Mouse (Mus musculus) midbrain, embryonic 10.5 days (tissue): ENCODE data around the gene Anapc11. TPM values are rescaled to one million over a fixed set of nuclear protein-coding genes. Genes with fewer than 3 reads are reported as not detected.

ENCODE experiments used
- DNase-seq: peaks from one replicate; pipeline ENCODE4 v3.0.0-alpha.2; 2017; ENCODE audit warnings: low spot score
- H3K27ac ChIP-seq: fragments of 300-500 bp; sonication (generic); replicated peaks from 2 replicates; pipeline ENCODE4 v1.5.1; 2016; ENCODE audit warnings: mild to moderate bottlenecking
- H3K27me3 ChIP-seq: fragments of 300-500 bp; sonication (generic); 2 replicates; pipeline ENCODE4 v1.6.1; 2016; ENCODE audit warnings: low read depth, mild to moderate bottlenecking; ENCODE audit not compliant: poor library complexity, severe bottlenecking
- H3K36me3 ChIP-seq: fragments of 300-500 bp; sonication (generic); 2 replicates; pipeline ENCODE4 v1.6.1; 2016; ENCODE audit warnings: mild to moderate bottlenecking, moderate library complexity
- H3K4me1 ChIP-seq: fragments of 300-500 bp; sonication (generic); 2 replicates; pipeline ENCODE4 v1.6.1; 2016
- H3K4me3 ChIP-seq: fragments of 300-500 bp; sonication (generic); 2 replicates; pipeline ENCODE4 v1.5.1; 2016; ENCODE audit warnings: mild to moderate bottlenecking, moderate library complexity
- H3K9me3 ChIP-seq: fragments of 300-500 bp; sonication (generic); replicated peaks from 2 replicates; pipeline ENCODE4 v1.6.1; 2016; ENCODE audit warnings: mild to moderate bottlenecking
- WGBS: fragments of 180-500 bp; shearing (Covaris S2); methylation state at CpG from one replicate; pipeline ENCODE4 v1.1.7; 2016; 5-methylcytosine and 5-hydroxymethylcytosine counted together
- polyA plus RNA-seq: library from polyadenylated mRNA; unstranded; fragments of >200 nt; fragmentation: Nextera tagmentation; extraction: Ambion mirVana; gene quantifications from 2 replicates; pipeline ENCODE4 v1.2.1, GENCODE M21; 2016

Anapc11 gene
- polyA plus RNA-seq, 1 experiment from 2014 or later, result 231 TPM

- Histone ChIP-seq H3K4me3 (peak overlapping the region; percentile 7), H3K27me3 (no peaks in the 10 kb centered on the region), H3K36me3 (peaks cover 45% of the 10 kb centered on the region), H3K27ac (no peak overlapping the region), H3K4me1 (peaks cover 65% of the 10 kb centered on the region), H3K9me3 (no peaks in the 10 kb centered on the region)
- WGBS, result 83% methylated on average over 22 of the region's 22 CpGs
- no peak for DNase-seq
Observed at GRCm38 (mm10) chr11:120627468-120628300, 29.5 kb downstream of the Anapc11 start.

GRCm38 (mm10) chr11:120628601-120629340 is 30.6 kb downstream of the Anapc11 start:
- H3K27ac ChIP-seq, result no peak overlapping the region; the same call in 1 of the 2 replicates
- WGBS, result 96% methylated on average over 23 of the region's 23 CpGs
- H3K36me3 ChIP-seq, result peaks cover 36% of the 10 kb centered on the region
- H3K4me1 ChIP-seq, result peaks cover 64% of the 10 kb centered on the region
- H3K9me3 ChIP-seq, result no peaks in the 10 kb centered on the region
- peak overlapping the region; percentile 97; the same call in 1 of the 2 replicates for H3K4me3 ChIP-seq
- no peaks in the 10 kb centered on the region for H3K27me3 ChIP-seq
- DNase-seq, result no peak

DNA sequence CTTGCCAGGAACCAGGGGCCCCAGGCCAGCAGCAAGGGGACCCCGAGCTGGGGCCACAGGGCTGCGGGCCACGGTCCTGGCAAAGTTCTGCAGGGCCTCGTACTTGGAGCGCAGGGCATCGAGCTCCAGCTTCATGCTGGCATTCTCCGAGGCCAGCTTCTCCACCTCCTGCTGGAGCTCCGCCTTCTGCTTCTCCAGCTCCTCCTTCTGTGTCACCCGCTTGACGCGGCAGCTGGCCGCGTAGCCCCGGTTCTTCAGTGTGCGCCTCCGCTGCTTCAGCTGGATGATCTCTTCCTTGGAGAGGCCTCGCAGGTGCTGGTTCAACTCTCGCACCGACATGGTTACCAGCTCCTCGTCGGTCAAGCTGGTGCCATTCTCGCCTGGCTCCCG is 31.1 kb downstream of the Anapc11 start:
- H3K4me3 ChIP-seq, result peak overlapping the region; percentile 97; the same call in 1 of the 2 replicates
- peaks cover 36% of the 10 kb centered on the region for H3K36me3 ChIP-seq
- no peaks in the 10 kb centered on the region for H3K9me3 ChIP-seq
- no peak overlapping the region; the same call in 1 of the 2 replicates for H3K27ac ChIP-seq
- no peak for DNase-seq
- H3K4me1 ChIP-seq, result peaks cover 64% of the 10 kb centered on the region
- H3K27me3 ChIP-seq, result no peaks in the 10 kb centered on the region
- 72% methylated on average over 23 of the region's 23 CpGs for WGBS

DNA sequence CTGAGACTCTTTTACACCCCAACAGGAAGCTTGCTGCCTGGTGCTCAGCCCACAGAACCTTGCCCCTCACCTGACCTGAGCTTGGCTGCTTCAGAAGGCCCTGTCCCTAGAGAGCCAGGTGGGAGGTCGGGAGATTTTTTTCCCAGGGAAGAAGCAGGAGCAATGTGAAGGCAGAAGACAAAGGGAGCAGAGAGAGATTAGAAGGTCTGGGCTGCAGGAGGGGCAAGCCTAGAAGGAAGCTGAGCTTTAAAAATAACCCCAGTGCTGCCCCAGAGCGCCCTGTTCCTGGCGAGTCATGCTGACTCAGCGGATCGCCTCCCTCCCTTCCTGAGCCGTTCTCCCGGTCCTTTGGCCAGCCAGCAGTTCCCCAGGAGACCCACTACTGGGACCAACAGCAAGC is 31.7 kb downstream of the Anapc11 start:
- DNase-seq, result peak; percentile 31
- H3K4me3 ChIP-seq, result peak overlapping the region; percentile 97
- 27% methylated on average over 7 of the region's 7 CpGs for WGBS

GRCm38 (mm10) chr11:120630401-120630871 is 32.2 kb downstream of the Anapc11 start:
- Histone ChIP-seq H3K27ac (peak overlapping the region; percentile 55), H3K9me3 (no peaks in the 10 kb centered on the region), H3K4me3 (peak overlapping the region; percentile 97), H3K36me3 (peaks cover 36% of the 10 kb centered on the region), H3K27me3 (no peaks in the 10 kb centered on the region), H3K4me1 (peaks cover 59% of the 10 kb centered on the region)
- DNase-seq, result no peak
- 29% methylated on average over 5 of the region's 5 CpGs for WGBS

More for the DNA sequence above, 31.7 kb downstream of the Anapc11 start:
- peaks cover 36% of the 10 kb centered on the region for H3K36me3 ChIP-seq
- peaks cover 64% of the 10 kb centered on the region for H3K4me1 ChIP-seq
- H3K27ac ChIP-seq, result peak overlapping the region; percentile 55
- no peaks in the 10 kb centered on the region for H3K27me3 ChIP-seq
- H3K9me3 ChIP-seq, result no peaks in the 10 kb centered on the region

- peaks cover 36% of the 10 kb centered on the region for H3K36me3 ChIP-seq
- WGBS, result 47% methylated on average over 7 of the region's 7 CpGs
- peak overlapping the region; percentile 97 for H3K4me3 ChIP-seq
- H3K4me1 ChIP-seq, result peaks cover 54% of the 10 kb centered on the region
- H3K27me3 ChIP-seq, result no peaks in the 10 kb centered on the region
- no peaks in the 10 kb centered on the region for H3K9me3 ChIP-seq
- H3K27ac ChIP-seq, result peak overlapping the region; percentile 55; the same call in 1 of the 2 replicates
- no peak for DNase-seq
Observed at GRCm38 (mm10) chr11:120630881-120631725, 32.9 kb downstream of the Anapc11 start.

DNA sequence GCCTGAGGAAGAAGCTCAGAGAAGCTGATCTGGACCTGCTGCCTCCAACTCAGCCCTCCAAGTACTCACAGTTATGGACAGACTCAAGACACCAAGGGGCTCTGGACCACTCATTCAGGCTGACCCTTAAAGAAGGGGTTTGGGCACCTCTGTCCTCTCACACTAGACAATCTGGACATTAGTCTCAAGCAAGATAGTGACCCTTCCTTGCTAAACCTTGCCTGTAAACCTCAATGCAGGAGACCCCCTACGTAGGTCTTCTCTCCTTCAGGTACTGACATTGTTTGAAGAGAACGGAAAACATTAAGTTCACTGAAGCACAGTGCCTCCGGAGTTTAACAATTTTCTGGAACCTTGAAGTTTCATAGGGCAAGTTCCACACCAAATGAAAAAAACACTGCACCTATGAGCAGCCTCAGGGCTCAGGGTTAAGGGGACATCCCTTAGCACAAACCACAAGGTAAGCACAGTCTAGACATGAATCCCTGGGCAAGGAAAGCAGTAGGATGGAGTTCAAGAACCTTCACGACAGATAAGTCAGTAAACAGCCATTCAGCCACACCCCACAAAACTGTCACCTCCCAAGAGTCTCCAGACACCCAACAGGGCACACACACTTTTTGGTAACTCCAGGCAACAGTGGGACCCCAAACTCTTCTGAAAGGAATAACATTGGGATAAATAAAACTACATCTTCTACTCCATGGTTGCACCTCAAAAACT is 33.7 kb downstream of the Anapc11 start:
- Histone ChIP-seq H3K27me3 (no peaks in the 10 kb centered on the region), H3K4me3 (peak overlapping the region; percentile 97), H3K36me3 (peaks cover 31% of the 10 kb centered on the region), H3K9me3 (no peaks in the 10 kb centered on the region), H3K27ac (peak overlapping the region; percentile 95), H3K4me1 (peaks cover 54% of the 10 kb centered on the region)
- WGBS, result 72% methylated on average over 4 of the region's 4 CpGs
- DNase-seq, result no peak

GRCm38 (mm10) chr11:120632559-120633519 is 34.6 kb downstream of the Anapc11 start:
- Histone ChIP-seq H3K27me3 (no peaks in the 10 kb centered on the region), H3K27ac (peak overlapping the region; percentile 95), H3K4me1 (peaks cover 54% of the 10 kb centered on the region), H3K4me3 (peak overlapping the region; percentile 97), H3K9me3 (no peaks in the 10 kb centered on the region), H3K36me3 (peaks cover 21% of the 10 kb centered on the region)
- DNase-seq, result peak; percentile 70
- WGBS, result under 1% methylated on average over 116 of the region's 116 CpGs

- DNase-seq, result peak; percentile 96
- Histone ChIP-seq H3K4me1 (peaks cover 54% of the 10 kb centered on the region), H3K27ac (peak within 1 kb of the TSS; percentile 95), H3K36me3 (peaks cover 15% of the 10 kb centered on the region), H3K9me3 (no peaks in the 10 kb centered on the region), H3K4me3 (peak within 1 kb of the TSS; percentile 97), H3K27me3 (no peaks in the 10 kb centered on the region)
- WGBS, result 12% methylated on average over 58 of the region's 58 CpGs
Observed at GRCm38 (mm10) chr11:120633520-120634343, 35.5 kb downstream of the Anapc11 start, which contains the start of gene Mafg. Gene Mafg (minus strand): TSS chr11:120633600.

GRCm38 (mm10) chr11:120634810-120635209 is 36.6 kb downstream of the Anapc11 start:
- Histone ChIP-seq H3K27me3 (no peaks in the 10 kb centered on the region), H3K9me3 (no peaks in the 10 kb centered on the region), H3K4me1 (peaks cover 44% of the 10 kb centered on the region), H3K36me3 (peaks cover 5% of the 10 kb centered on the region; the same call in 1 of the 2 replicates), H3K27ac (no peak overlapping the region), H3K4me3 (no peak overlapping the region)
- no peak for DNase-seq
- 73% methylated on average over 5 of the region's 5 CpGs for WGBS
